Comparison of ENCODE assay signal across 8 mouse cellular contexts in the genomic region with DNA sequence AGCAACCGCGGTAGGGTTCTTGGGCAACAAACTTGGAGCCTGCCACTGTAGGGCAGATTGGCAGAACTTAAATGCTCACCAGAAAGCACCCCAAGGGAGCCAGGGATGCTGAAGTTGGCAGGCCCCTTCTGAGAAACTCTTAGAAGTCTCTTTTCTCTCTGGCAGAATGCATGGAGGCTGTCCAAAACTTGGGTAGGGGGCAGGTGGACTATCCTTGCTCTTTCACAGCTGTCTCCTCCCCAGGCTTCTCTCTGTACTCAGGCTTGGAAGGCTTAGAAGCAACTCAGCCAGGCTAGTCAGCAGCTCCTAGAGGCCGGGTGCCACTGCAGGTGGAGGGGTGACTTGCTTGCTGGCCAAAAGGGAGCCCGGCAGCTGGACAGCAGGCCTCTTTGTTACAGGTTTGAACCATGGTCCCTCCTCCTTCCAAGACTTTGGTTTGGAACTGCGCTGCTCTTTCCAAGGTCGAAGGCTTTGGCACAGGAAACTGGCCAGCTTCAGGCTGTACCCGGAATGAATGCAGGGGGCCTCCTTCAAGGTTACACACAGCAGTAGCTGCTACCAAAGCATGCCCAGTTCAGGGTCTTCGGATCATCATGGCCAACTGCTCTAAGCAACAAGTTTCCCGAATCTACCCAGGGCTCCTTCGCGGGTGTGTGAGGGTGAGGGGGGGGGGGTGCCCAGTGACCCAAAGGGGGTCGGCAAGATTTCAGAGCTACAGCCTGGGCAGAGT. TPM values are rescaled to one million over a fixed set of nuclear protein-coding genes. Genes with fewer than 3 reads are reported as not detected.
DNase-seq lines count a peak whose midpoint lies in the region; ATAC-seq and TF ChIP-seq lines count a peak whose summit lies in the region.

A gene (plus strand): TSS at position 680 of the 730 bp plus-strand sequence.

- TF ChIP-seq CTCF in liver, adult 2 months (IDR thresholded peaks at IDR 0.05; ENCODE audit: low read depth, low read length) = no peak
- no peak for TF ChIP-seq CTCF in olfactory bulb, adult 2 months (IDR thresholded peaks at IDR 0.05; ENCODE audit: insufficient read depth, low read depth, low read length)

- TF ChIP-seq POLR2A in liver, adult 2 months (IDR thresholded peaks at IDR 0.05; ENCODE audit: extremely low read depth, insufficient read depth, low read length) = no peak
- TF ChIP-seq POLR2A in olfactory bulb, adult 2 months (IDR thresholded peaks at IDR 0.05; ENCODE audit: insufficient read depth, low read depth, low read length) = no peak

- peaks cover under 1% of the 10 kb centered on the region; the same call in 1 of the 2 replicates for H3K36me3 ChIP-seq in liver, adult 2 months (ENCODE audit: control insufficient read depth, insufficient read depth, low read length)
- no peaks in the 10 kb centered on the region for H3K36me3 ChIP-seq in intestine, embryonic 15.5 days
- H3K36me3 ChIP-seq in limb, embryonic 15.5 days = no peaks in the 10 kb centered on the region

- H3K4me2 ChIP-seq in intestine, embryonic 15.5 days (replicated peaks) = peak within 1 kb of the TSS; percentile 92
- H3K4me2 ChIP-seq in limb, embryonic 15.5 days = peak within 1 kb of the TSS; percentile 86

- peak within 1 kb of the TSS; percentile 91 for H3K9ac ChIP-seq in liver, adult 2 months (ENCODE audit: low read depth, low read length)
- peak within 1 kb of the TSS; percentile 42 for H3K9ac ChIP-seq in intestine, embryonic 15.5 days
- H3K9ac ChIP-seq in limb, embryonic 15.5 days = peak within 1 kb of the TSS; percentile 26

- H3K27ac ChIP-seq in liver, adult 2 months (replicated peaks; ENCODE audit: insufficient read depth, low read depth, low read length) = peak within 1 kb of the TSS; percentile 95
- H3K27ac ChIP-seq in intestine, embryonic 15.5 days = peak within 1 kb of the TSS; percentile 79
- H3K27ac ChIP-seq in limb, embryonic 15.5 days = peak within 1 kb of the TSS; percentile 47
- 0 out of 2 replicates have a peak within 1 kb of the TSS, but pooled peaks have one; percentile 21 for H3K27ac ChIP-seq in olfactory bulb, adult 2 months (ENCODE audit: insufficient read depth, low read depth, low read length)

- 7% methylated on average over 12 of the region's 12 CpGs for WGBS in liver, adult 2 months
- WGBS in intestine, embryonic 15.5 days = 16% methylated on average over 12 of the region's 12 CpGs
- 16% methylated on average over 12 of the region's 12 CpGs for WGBS in limb, embryonic 15.5 days
- WGBS in olfactory bulb, adult 2 months = 25% methylated on average over 12 of the region's 12 CpGs

- peak; percentile 68 for DNase-seq in liver, adult 2 months (ENCODE audit: extremely low read depth, low read depth, low spot score)
- DNase-seq in liver = no peak
- peak; percentile 61 for DNase-seq in adrenal gland, postnatal 14 days
- DNase-seq in frontal cortex, postnatal 14 days (ENCODE audit: low spot score in 2 of 2) = peak; percentile 17 to 43
- DNase-seq in spleen, postnatal 4 days (ENCODE audit: low spot score in 2 of 2) = no peak

- peak; percentile 13 for ATAC-seq in intestine, embryonic 15.5 days
- ATAC-seq in limb, embryonic 15.5 days (ENCODE audit: insufficient number of reproducible peaks, low FRiP score, low TSS enrichment, low read depth) = peak; percentile 7; the same call in 1 of the 2 replicates

- peaks cover 13% of the 10 kb centered on the region; the same call in 1 of the 2 replicates for H3K79me2 ChIP-seq in liver, adult 2 months (ENCODE audit: control insufficient read depth, insufficient read depth, low read length)

- no peaks in the 10 kb centered on the region for H3K9me3 ChIP-seq in intestine, embryonic 15.5 days
- no peaks in the 10 kb centered on the region for H3K9me3 ChIP-seq in limb, embryonic 15.5 days

- peaks cover 33% of the 10 kb centered on the region for H3K4me1 ChIP-seq in liver, adult 2 months (ENCODE audit: control insufficient read depth, insufficient read depth, low read length)
- peaks cover 28% of the 10 kb centered on the region for H3K4me1 ChIP-seq in intestine, embryonic 15.5 days (replicated peaks)
- H3K4me1 ChIP-seq in limb, embryonic 15.5 days = peaks cover 33% of the 10 kb centered on the region
- H3K4me1 ChIP-seq in olfactory bulb, adult 2 months (ENCODE audit: control insufficient read depth, insufficient read depth, low read length) = peaks cover 13% of the 10 kb centered on the region

- peak within 1 kb of the TSS; percentile 65 for H3K4me3 ChIP-seq in liver, adult 2 months (ENCODE audit: insufficient read depth, low read depth, low read length)
- H3K4me3 ChIP-seq in intestine, embryonic 15.5 days (replicated peaks) = peak within 1 kb of the TSS; percentile 60
- peak within 1 kb of the TSS; percentile 52 for H3K4me3 ChIP-seq in limb, embryonic 15.5 days
- H3K4me3 ChIP-seq in olfactory bulb, adult 2 months (ENCODE audit: insufficient read depth, low read depth, low read length) = peak within 1 kb of the TSS; percentile 46

- no peaks in the 10 kb centered on the region for H3K27me3 ChIP-seq in liver, adult 2 months (ENCODE audit: control insufficient read depth, insufficient read depth, low read length)
- peaks cover 7% of the 10 kb centered on the region for H3K27me3 ChIP-seq in intestine, embryonic 15.5 days (replicated peaks)
- peaks cover 14% of the 10 kb centered on the region; the same call in 1 of the 2 replicates for H3K27me3 ChIP-seq in limb, embryonic 15.5 days

RNA-seq across cellular contexts. Expression of the gene that starts here (rescaled TPM):
- 8.0 and 16.8 TPM in 2 replicates for total RNA-seq in liver, adult 2 months (2014; rRNA removed)
- polyA plus RNA-seq in liver, adult 2 months (2012; rRNA removed) = 29.1 and 45.5 TPM in 2 replicates
- total RNA-seq in adrenal gland, postnatal 14 days (2021) = 17.1 and 21.3 TPM in 2 replicates
- polyA plus RNA-seq in intestine, embryonic 15.5 days (2015; fragmentation: Nextera tagmentation; extraction: Ambion mirVana) = 6.1 and 6.5 TPM in 2 replicates
- 2.8 and 3.7 TPM in 2 replicates for polyA plus RNA-seq in limb, embryonic 15.5 days (2015; fragmentation: Nextera tagmentation; extraction: Ambion mirVana)
- not detected in 2 replicates for polyA plus RNA-seq in olfactory bulb, adult 2 months (2012; ENCODE audit: insufficient read depth, insufficient read length, low replicate concordance, missing spikeins)

Comparison
In these comparisons a context has a peak if more than half of its experiments do, and no peak if none do; other contexts are left out.
1. DNase-seq: peak in liver, adult 2 months (single experiment), adrenal gland, postnatal 14 days (single experiment) and frontal cortex, postnatal 14 days (2 of 2); none in liver (single experiment) and spleen, postnatal 4 days (0 of 2).
2. H3K27ac ChIP-seq: peak in every context shown above with its lines; median percentile 95 in liver, adult 2 months; 79 in intestine, embryonic 15.5 days; 47 in limb, embryonic 15.5 days; 21 in olfactory bulb, adult 2 months.
3. H3K9ac ChIP-seq: peak in every context shown above with its lines; median percentile 91 in liver, adult 2 months; 42 in intestine, embryonic 15.5 days; 26 in limb, embryonic 15.5 days.
4. Peak in every context shown above with its lines, with median percentiles within 50 percentile points of each other: H3K4me3 ChIP-seq.